Mouse (Mus musculus) CD4-positive, CD25-positive, alpha-beta regulatory T cell, adult 4 months (primary cell): ENCODE data around the gene Ube2q1. TPM values are rescaled to one million over a fixed set of nuclear protein-coding genes. Genes with fewer than 3 reads are reported as not detected.

Source experiments
- ATAC-seq: one replicate; pipeline ENCODE4 v1.8.0; 2017
- polyA plus RNA-seq, 2 experiments: library from polyadenylated mRNA; unstranded; fragments of 100-300 nt; shearing (Covaris generic); gene quantifications; one replicate each; pipeline ENCODE4 v1.2.1; 2017

Gene Ube2q1
- polyA plus RNA-seq, 2 experiments from 2014 or later: 11.2 to 18.6 TPM

- ATAC-seq: no peak
Observed at GRCm38 (mm10) chr3:89821548-89822480, 48.4 kb downstream of the Ube2q1 start.

GRCm38 (mm10) chr3:89823594-89823993 lies 50.2 kb downstream of the Ube2q1 start:
- peak; percentile 42 for ATAC-seq

GRCm38 (mm10) chr3:89826295-89826694 lies 52.9 kb downstream of the Ube2q1 start:
- no peak for ATAC-seq

GRCm38 (mm10) chr3:89830815-89831591 lies 57.6 kb downstream of the Ube2q1 start, which contains the start of gene She:
She (plus strand) TSS chr3:89831370.
- peak; percentile 45 for ATAC-seq

Other genes with a start within 250 kb of the Ube2q1 start
- gene Adar, start 58.6 kb upstream of the Ube2q1 start, polyA plus RNA-seq: 10 to 100 TPM; 62.1 to 94.4 TPM
- gene Chrnb2, start 9.0 kb upstream of the Ube2q1 start, polyA plus RNA-seq: 1 to 10 TPM; 1.5 to 2.7 TPM
- gene She, start 57.8 kb downstream of the Ube2q1 start, polyA plus RNA-seq: 10 to 100 TPM in 1 of 2 experiments, 1 to 10 TPM in 1; 8.9 to 12.5 TPM
- gene Il6ra, start 139.6 kb downstream of the Ube2q1 start, polyA plus RNA-seq: 10 to 100 TPM; 18.3 to 20.4 TPM
- 10 to 100 TPM; 17.8 to 24.6 TPM for gene Atp8b2, start 189.9 kb downstream of the Ube2q1 start, polyA plus RNA-seq
- gene Hax1, start 225.2 kb downstream of the Ube2q1 start, polyA plus RNA-seq: 10 to 100 TPM; 69.2 to 70.3 TPM